Mouse (Mus musculus): ENCODE results near the gene Atp2c2. TPM values are rescaled to one million over a fixed set of nuclear protein-coding genes. Genes with fewer than 3 reads are reported as not detected.

Atp2c2 gene
- polyA plus RNA-seq, 1 experiment = not detected

DNA sequence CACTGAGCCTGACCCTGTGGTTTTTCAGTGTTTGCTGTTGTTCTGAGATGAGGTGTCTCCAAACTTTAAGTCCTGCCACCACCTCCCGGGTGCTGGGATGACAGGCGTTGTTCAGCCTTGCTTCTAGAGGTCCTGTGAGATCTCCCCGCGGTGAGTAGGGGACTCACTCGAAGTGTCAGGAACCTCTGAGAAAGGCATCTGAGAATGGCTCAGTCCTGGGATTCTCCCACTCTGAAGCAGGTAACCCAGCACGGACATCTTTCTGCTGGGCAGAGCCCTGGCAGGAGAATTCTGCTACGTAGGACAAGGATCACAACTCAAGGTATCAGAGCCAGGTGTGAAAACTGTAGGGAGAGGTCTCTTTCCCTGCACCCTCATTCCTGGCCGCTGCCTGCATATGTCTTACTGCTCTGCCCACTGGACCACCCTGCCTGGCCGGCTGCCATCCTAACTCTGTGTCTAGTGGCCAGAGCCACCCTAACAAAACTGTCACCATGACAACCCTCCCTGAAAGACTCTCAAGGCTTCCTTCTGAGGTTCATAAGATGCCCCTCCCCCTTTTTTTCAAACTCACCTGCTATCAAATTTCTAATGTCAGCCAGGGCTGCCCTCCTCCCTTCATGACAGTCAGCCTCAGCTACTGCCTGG lies 80.7 kb downstream of the Atp2c2 start:
- H3K27ac ChIP-seq (replicated peaks; ENCODE audit: low read depth, low read length) = no peak overlapping the region
- no peak overlapping the region for H3K4me3 ChIP-seq (ENCODE audit: insufficient read depth, low read depth, low read length)
- 0 out of 2 replicates have a peak, but pooled peaks cover 3% of the 10 kb centered on the region for H3K4me1 ChIP-seq (ENCODE audit: control insufficient read depth, insufficient read depth, insufficient read length, low read length)

DNA sequence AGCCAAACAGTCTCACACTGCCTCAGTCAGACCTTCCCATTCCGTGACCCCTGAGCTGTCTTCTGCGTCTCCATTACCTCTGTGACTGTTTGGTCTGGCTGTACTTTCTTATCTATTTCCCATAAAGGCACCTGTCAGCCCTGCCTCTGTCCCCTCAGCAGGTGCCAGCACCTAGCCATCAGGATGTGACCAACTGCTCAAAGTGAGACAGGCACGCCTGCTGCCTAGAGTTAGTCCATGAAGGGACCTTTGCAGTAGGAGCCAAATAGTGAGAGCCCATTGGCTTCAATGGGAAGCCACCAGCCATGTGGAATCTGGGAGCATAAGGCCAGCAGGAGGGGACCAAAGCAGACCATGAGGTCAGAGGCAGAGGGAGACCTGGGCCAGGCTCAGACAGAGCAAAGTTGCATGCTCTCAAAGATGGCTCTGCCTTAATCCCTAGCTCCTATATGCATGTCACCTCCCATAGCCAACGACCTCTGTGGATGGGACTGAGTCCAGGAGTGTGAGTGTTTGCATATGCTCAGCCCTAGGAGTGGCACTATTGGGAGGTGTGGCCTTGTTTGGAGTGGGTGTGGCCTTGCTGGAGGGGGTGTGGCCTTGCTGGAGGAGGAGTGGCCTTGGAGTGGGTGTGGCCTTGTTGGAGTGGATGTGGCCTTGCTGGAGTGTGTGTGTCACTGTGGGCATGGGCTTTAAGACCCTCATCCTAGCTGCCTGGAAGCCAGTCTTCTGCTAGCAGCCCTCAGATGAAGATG lies 81.5 kb downstream of the Atp2c2 start:
- Histone ChIP-seq H3K4me1 (ENCODE audit: control insufficient read depth, insufficient read depth, insufficient read length, low read length) (0 out of 2 replicates have a peak, but pooled peaks cover 3% of the 10 kb centered on the region), H3K4me3 (ENCODE audit: insufficient read depth, low read depth, low read length) (no peak overlapping the region), H3K27ac (replicated peaks; ENCODE audit: low read depth, low read length) (no peak overlapping the region)

DNA sequence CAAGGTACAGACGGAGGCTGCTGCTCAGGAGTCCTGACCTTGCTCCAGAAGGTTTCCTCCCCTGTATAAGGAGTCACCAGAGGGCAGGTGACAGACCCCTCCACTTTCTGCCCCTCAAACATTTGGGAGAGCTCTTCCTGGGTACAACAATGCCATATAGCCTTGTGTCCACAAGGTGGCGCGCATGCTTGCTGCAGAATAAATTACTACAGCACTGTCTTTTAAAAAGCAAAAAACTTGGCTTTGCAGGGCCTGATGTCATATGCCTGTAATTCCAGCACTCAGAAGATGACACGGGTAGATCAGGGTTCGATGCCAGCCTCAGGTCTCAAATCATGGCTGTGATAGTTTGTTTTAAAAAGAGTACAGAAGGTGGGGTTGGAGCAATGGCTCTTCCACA lies 82.9 kb downstream of the Atp2c2 start:
- H3K4me3 ChIP-seq (ENCODE audit: insufficient read depth, low read depth, low read length) = no peak overlapping the region
- H3K4me1 ChIP-seq (ENCODE audit: control insufficient read depth, insufficient read depth, insufficient read length, low read length) = no peaks in the 10 kb centered on the region
- no peak overlapping the region for H3K27ac ChIP-seq (replicated peaks; ENCODE audit: low read depth, low read length)

DNA sequence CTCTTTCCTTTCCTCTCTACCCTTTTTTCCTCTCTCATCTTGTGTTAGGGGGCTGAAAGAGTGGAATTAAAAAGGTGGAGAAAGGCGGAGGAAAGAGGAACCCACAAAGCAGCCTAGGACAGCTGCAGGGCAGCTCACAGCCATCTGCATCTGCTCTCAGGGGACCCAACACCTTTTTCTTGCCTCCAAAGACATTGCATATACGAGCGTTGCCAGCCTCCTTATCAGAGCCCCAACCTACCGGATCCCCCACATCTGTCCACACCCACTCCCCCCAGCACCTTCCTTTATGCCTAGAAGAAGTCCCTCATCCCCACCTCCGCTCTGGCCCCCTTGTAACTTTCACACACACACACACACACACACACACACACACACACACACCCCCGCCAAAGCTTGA lies 83.8 kb downstream of the Atp2c2 start:
- Histone ChIP-seq H3K27ac (replicated peaks; ENCODE audit: low read depth, low read length) (no peak overlapping the region), H3K4me3 (ENCODE audit: insufficient read depth, low read depth, low read length) (no peak overlapping the region), H3K4me1 (ENCODE audit: control insufficient read depth, insufficient read depth, insufficient read length, low read length) (no peaks in the 10 kb centered on the region)

DNA sequence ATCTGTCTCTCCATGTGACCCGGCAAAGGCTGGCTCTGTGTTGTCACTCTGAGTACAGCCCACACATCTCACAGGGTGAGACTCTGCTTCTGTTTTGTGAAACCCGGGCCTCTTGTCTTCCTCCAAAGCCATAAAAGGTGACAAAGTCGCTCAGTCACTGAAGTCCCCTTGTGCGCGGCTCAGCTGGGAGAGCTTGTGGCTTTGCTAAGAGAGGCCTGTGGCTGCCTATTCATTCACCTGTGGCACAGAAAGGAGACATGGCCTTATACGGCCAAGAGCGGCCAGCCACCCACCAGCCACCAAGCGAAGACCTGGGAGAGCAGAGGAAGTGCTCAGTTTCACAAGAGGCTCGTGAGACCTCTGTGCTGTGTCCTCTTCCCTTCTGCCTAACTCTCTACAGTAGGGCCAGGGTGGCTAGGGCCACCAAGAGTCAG lies 84.3 kb downstream of the Atp2c2 start:
- Histone ChIP-seq H3K4me1 (ENCODE audit: control insufficient read depth, insufficient read depth, insufficient read length, low read length) (no peaks in the 10 kb centered on the region), H3K27ac (replicated peaks; ENCODE audit: low read depth, low read length) (no peak overlapping the region), H3K4me3 (ENCODE audit: insufficient read depth, low read depth, low read length) (no peak overlapping the region)

DNA sequence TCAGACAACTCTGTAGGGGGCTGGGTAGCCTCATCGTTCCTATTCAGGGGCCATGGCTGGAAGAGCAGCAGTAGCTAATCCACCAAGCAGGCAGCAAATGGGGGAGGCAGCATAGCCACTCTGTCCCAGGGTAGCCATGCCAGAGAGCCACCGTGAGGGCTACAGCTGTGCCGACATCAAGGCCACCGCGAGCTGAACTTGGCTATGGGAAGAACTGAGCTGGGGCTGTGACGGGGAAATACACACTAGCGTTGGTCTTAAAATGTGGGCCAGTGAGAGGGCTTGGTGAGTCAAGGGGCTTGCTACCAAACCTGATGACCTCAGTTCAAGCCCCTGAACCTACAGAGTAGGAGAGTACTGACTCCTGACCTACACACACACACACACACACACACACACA lies 84.9 kb downstream of the Atp2c2 start:
- Histone ChIP-seq H3K4me1 (ENCODE audit: control insufficient read depth, insufficient read depth, insufficient read length, low read length) (no peaks in the 10 kb centered on the region), H3K4me3 (ENCODE audit: insufficient read depth, low read depth, low read length) (no peak overlapping the region), H3K27ac (replicated peaks; ENCODE audit: low read depth, low read length) (no peak overlapping the region)

DNA sequence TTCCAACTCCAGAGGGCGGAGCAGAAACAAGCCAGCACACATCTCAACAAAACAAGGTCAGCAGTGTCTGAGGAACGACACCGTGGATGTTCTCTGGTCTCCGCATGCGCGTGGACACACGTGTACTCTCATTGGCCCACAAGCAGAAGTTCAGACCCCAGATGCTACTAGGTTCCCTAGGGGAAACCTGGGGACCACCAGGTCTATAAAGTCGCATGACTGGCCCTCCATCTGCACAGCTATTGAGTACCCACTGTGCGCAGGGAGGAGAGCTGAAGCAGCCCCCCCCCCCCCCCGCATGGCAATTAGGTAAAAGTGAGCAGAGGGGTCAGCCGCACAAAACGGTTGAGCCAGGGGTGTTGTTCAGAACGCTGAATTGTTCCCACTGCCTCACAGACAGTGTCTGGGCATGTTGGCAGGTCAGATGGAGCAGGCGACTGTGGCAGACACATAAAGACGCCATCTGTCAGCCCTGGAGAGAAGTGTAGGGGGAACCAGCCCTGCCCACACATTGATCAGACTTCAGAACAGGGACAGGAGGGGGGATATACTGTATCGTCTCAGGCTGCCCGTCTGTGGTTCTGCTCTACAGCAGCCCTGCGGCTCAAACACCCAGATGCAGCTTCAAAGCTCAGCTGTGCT lies 86.1 kb downstream of the Atp2c2 start:
- H3K4me1 ChIP-seq (ENCODE audit: control insufficient read depth, insufficient read depth, insufficient read length, low read length) = no peaks in the 10 kb centered on the region
- H3K27ac ChIP-seq (replicated peaks; ENCODE audit: low read depth, low read length) = no peak overlapping the region
- H3K4me3 ChIP-seq (ENCODE audit: insufficient read depth, low read depth, low read length) = no peak overlapping the region

DNA sequence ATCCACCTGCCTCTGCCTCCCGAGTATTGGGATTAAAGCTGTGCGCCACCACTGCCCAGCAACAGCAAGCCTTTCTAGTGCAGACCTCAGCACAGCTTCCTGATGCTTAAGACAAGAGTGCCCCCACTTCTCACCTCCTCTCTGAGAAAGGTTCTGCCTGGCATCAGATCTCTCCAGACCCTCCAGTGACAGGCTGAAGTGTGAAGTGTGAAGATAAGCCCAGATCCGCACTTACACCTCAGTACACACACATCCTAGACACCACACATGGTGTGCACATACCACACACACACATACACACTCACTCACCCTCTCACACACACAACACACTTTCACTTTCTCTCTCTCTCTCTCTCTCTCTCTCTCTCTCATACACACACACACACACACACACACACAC lies 87.1 kb downstream of the Atp2c2 start:
- H3K27ac ChIP-seq (replicated peaks; ENCODE audit: low read depth, low read length) = no peak overlapping the region
- H3K4me1 ChIP-seq (ENCODE audit: control insufficient read depth, insufficient read depth, insufficient read length, low read length) = no peaks in the 10 kb centered on the region
- no peak overlapping the region for H3K4me3 ChIP-seq (ENCODE audit: insufficient read depth, low read depth, low read length)

DNA sequence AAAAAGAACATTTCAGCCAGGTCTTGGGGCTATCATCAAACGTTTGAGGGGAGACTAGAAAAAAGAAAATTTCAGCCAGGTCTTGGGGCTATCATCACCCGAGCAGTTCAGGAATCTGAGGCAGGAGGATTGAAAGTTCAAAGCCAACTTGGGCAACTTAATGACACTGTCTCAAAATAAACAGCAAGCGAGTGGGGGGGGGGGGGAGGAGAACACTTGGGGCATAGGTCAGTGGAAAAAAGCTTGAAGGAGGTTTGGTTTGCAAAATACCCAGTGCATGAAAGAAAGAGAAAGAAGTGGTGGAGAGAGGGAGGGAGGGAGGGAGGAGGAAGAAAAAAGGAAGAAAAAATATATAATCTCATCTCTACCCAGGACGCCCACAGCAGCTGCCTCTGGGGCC lies 87.5 kb downstream of the Atp2c2 start:
- Histone ChIP-seq H3K4me1 (ENCODE audit: control insufficient read depth, insufficient read depth, insufficient read length, low read length) (no peaks in the 10 kb centered on the region), H3K27ac (replicated peaks; ENCODE audit: low read depth, low read length) (no peak overlapping the region), H3K4me3 (ENCODE audit: insufficient read depth, low read depth, low read length) (no peak overlapping the region)

DNA sequence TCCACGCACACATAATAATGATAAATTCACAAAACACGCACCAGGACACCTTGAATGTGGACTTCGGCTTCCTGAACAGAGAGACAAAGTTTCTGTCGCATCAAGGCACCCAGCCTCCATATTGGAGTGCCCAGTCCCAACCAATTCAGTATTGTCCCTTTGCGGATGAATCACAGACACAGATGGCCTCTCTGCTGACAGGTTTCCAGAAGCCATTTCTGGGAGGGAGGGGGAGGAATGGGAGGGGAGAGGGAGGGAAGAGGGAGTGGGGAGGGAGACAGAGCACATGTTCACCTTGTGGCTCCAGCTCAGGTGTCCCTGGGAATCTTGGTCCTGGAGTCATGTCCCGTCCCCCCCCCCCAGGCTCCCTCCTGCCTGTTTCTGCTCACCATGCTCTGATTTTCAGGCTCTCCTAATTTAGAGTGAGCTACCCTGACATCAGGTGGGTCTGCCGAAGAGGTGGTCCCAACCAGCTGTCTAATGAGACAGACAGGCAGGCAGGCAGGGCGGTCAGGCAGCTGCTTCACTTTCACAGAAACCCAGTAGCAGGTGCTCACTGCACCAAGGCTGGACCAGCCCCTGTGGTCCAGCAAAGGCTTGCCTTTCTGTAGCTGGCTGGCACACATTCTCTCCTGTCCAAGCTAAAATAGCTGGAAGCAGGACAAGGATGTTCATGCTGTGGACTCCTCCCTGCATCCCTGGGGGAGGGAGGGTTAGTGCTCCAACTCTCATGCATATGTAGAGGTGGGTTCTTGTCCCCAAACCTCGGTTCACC lies 89.0 kb downstream of the Atp2c2 start:
- Histone ChIP-seq H3K4me1 (ENCODE audit: control insufficient read depth, insufficient read depth, insufficient read length, low read length) (no peaks in the 10 kb centered on the region), H3K4me3 (ENCODE audit: insufficient read depth, low read depth, low read length) (no peak overlapping the region), H3K27ac (replicated peaks; ENCODE audit: low read depth, low read length) (no peak overlapping the region)

DNA sequence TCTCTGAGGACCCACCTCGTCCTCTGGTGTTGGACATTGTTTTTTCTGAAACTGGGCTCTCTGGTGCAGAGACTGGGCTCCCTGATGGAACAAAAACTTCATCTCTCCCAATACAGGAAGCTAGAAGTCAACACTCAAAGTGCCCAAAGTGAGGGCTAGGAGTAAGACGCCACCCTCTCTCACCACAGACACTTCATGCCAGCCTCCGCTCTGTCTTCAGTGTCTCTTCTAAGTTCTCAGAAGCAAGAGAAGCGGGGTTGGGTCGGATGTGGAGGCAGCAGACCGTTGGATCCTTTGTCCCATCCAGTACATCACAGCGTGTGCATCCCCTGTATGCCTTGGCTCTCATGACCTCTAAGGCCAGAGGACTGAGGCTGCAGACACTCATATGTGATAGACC lies 89.8 kb downstream of the Atp2c2 start:
- H3K4me1 ChIP-seq (ENCODE audit: control insufficient read depth, insufficient read depth, insufficient read length, low read length) = no peaks in the 10 kb centered on the region
- H3K27ac ChIP-seq (replicated peaks; ENCODE audit: low read depth, low read length) = no peak overlapping the region

DNA sequence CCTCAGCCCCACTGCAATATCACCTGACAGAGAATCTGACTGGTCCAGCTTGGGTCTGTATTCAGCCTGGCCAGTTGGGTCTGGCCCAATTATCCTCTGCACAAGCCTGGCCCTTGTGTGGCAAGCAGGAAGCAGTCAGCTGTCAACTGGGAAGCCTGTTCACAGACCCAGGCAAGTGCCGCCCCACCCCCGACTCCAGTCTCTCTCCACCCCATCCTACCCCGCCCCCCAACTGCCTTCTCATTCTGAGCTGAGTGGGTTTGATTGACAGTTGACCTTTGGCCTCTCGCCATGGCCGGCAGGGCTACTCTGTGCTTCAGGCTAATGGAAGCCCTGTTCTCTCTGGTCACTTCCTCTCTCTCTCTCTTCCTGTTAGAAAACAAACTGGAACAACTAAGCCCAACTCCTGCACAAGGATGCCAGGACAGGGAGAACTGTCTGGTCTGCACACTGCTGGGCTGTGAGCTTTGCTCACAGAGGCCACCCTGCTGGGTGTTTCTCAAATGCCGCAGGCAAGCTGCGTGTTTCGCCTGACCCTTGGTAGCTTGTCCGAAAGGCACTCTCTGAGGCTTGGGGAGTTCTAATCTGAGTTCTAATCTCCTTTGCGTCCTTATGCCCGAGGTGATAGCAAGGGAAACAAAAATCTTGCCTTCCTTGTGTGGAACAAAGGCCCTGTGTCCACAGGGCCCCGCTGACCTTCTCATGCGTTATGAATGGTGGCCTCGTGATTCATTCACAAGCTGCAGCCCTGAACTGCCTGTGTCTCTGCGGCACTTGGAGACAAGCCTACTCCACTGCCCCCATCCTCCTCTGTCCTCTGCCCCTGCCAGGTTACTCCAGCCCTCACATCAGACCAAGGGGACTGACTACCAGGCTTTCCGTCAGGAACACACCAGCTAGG lies 92.2 kb downstream of the Atp2c2 start:
- Histone ChIP-seq H3K4me3 (ENCODE audit: insufficient read depth, low read depth, low read length) (no peak overlapping the region), H3K4me1 (ENCODE audit: control insufficient read depth, insufficient read depth, insufficient read length, low read length) (no peaks in the 10 kb centered on the region), H3K27ac (replicated peaks; ENCODE audit: low read depth, low read length) (no peak overlapping the region)

More for the DNA sequence above, 89.8 kb downstream of the Atp2c2 start:
- H3K4me3 ChIP-seq (ENCODE audit: insufficient read depth, low read depth, low read length) = no peak overlapping the region

DNA sequence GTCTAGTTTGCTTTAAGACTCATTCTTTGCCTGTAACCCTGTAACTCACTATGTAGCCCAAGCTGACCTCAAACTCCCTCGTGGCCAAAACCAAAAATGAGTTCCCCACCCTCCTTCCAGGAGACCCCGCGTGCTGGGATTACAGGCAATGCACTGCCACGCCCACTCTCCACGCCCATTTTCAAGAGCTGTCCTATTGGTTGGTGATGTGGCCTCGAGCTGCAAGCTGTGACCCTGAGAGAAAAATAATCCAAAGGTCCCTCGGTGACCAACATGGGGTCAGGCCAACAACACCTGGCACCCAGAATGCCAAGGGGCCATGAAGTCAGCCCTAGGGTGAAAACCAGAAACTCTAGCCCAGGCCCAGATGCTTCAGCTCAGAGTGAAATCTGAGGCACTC lies 94.9 kb downstream of the Atp2c2 start:
- Histone ChIP-seq H3K4me1 (ENCODE audit: control insufficient read depth, insufficient read depth, insufficient read length, low read length) (peaks cover 6% of the 10 kb centered on the region; the same call in 1 of the 2 replicates), H3K4me3 (ENCODE audit: insufficient read depth, low read depth, low read length) (no peak overlapping the region), H3K27ac (replicated peaks; ENCODE audit: low read depth, low read length) (no peak overlapping the region)

DNA sequence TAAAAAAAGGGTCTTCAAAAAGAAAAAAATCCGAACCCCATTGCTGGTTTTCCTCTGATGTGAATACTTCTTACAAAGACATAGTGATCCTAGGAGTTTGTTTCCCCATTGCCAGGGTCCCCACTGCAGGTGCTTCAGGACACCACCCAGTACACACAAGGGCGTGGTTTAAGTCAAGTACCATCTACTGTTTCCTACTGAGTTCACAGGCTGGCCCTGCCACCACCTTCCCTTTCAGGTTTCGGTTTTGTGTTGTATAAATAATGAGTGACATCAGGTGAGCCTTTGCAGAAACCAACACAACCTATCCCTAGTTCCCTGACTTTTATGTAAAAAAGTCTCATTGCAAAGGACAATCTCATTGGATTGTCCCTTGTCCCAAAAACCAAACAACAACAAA lies 95.8 kb downstream of the Atp2c2 start:
- H3K4me1 ChIP-seq (ENCODE audit: control insufficient read depth, insufficient read depth, insufficient read length, low read length) = peaks cover 6% of the 10 kb centered on the region; the same call in 1 of the 2 replicates
- no peak overlapping the region for H3K4me3 ChIP-seq (ENCODE audit: insufficient read depth, low read depth, low read length)
- H3K27ac ChIP-seq (replicated peaks; ENCODE audit: low read depth, low read length) = no peak overlapping the region
